Mouse (Mus musculus) C2C12 (cell line): ENCODE measurements around the gene Tspan9. TPM values are rescaled to one million over a fixed set of nuclear protein-coding genes. Genes with fewer than 3 reads are reported as not detected.

ENCODE experiments used
- H3K27me3 ChIP-seq: one replicate; pipeline ENCODE4 v1.6.1; 2011; ENCODE audit not compliant: control insufficient read depth, insufficient read depth, insufficient read length
- H3K36me3 ChIP-seq: one replicate; pipeline ENCODE4 v1.6.1; 2011; ENCODE audit not compliant: control insufficient read depth, insufficient read depth
- H3K4me3 ChIP-seq: one replicate; pipeline ENCODE4 v1.5.1; 2011; ENCODE audit warnings: mild to moderate bottlenecking, control low read depth; ENCODE audit not compliant: poor library complexity, insufficient read depth, severe bottlenecking
- H3K79me2 ChIP-seq: one replicate; pipeline ENCODE4 v1.6.1; 2011; ENCODE audit not compliant: control insufficient read depth, insufficient read depth
- H3K79me3 ChIP-seq: one replicate; pipeline ENCODE4 v1.6.1; 2011; ENCODE audit warnings: low read depth, control low read depth
- H3ac ChIP-seq: one replicate; pipeline ENCODE3; 2011; ENCODE audit warnings: low read depth; ENCODE audit not compliant: control insufficient read depth, insufficient read length
- CEBPB ChIP-seq: IDR thresholded peaks from one replicate; pipeline ENCODE4 v1.6.1; 2011; ENCODE audit warnings: low read depth, mild to moderate bottlenecking, control low read depth, moderate library complexity
- CTCF ChIP-seq: IDR thresholded peaks from one replicate; pipeline ENCODE4 v1.5.1; 2011; ENCODE audit not compliant: control insufficient read depth, insufficient read depth, insufficient read length
- FOSL1 ChIP-seq: IDR thresholded peaks from one replicate; pipeline ENCODE4 v1.8.0; 2011; ENCODE audit warnings: mild to moderate bottlenecking, low read length; ENCODE audit not compliant: poor library complexity, insufficient read depth, severe bottlenecking
- MAX ChIP-seq: IDR thresholded peaks from one replicate; pipeline ENCODE4 v1.6.1; 2011; ENCODE audit warnings: mild to moderate bottlenecking, control low read depth
- MYOD1 ChIP-seq: IDR thresholded peaks from one replicate; pipeline ENCODE4 v1.6.1; 2011; ENCODE audit warnings: low read depth; ENCODE audit not compliant: control insufficient read depth, insufficient read length
- MYOG ChIP-seq: IDR thresholded peaks from one replicate; pipeline ENCODE4 v1.6.1; 2011; ENCODE audit not compliant: control insufficient read depth, insufficient read length; ENCODE audit errors: extremely low read depth
- USF1 ChIP-seq: IDR thresholded peaks from one replicate; pipeline ENCODE4 v1.6.1; 2011; ENCODE audit warnings: low read depth, mild to moderate bottlenecking, control low read depth, moderate library complexity
- polyA plus RNA-seq: library from polyadenylated mRNA; unstranded; fragments of >200 nt; fragmentation: generic; extraction: Trizol; gene quantifications from one replicate; pipeline ENCODE4 v1.2.1, GENCODE M21; 2012; ENCODE audit warnings: missing spikeins

The Tspan9 gene
- polyA plus RNA-seq, 1 experiment = 57.6 TPM

- Histone ChIP-seq H3ac (no peak overlapping the region), H3K27me3 (no peaks in the 10 kb centered on the region), H3K4me3 (no peak overlapping the region), H3K36me3 (no peaks in the 10 kb centered on the region), H3K79me3 (no peaks in the 10 kb centered on the region), H3K79me2 (no peaks in the 10 kb centered on the region)
- TF ChIP-seq MYOD1 = no peak
- no peak for TF ChIP-seq MYOG
- no peak for TF ChIP-seq MAX
- TF ChIP-seq CEBPB = no peak
- peak; percentile 90 for TF ChIP-seq CTCF
- TF ChIP-seq USF1 = no peak
Observed at GRCm38 (mm10) chr6:127970120-127970519, 173.3 kb downstream of the Tspan9 start.

GRCm38 (mm10) chr6:127969709-127970108 is 173.7 kb downstream of the Tspan9 start:
- Histone ChIP-seq H3K27me3 (no peaks in the 10 kb centered on the region), H3K79me2 (no peaks in the 10 kb centered on the region), H3ac (no peak overlapping the region), H3K36me3 (no peaks in the 10 kb centered on the region), H3K4me3 (no peak overlapping the region), H3K79me3 (no peaks in the 10 kb centered on the region)
- TF ChIP-seq MYOG = no peak
- TF ChIP-seq USF1 = no peak
- TF ChIP-seq MYOD1 = peak; percentile 97

- H3K79me2 ChIP-seq = no peaks in the 10 kb centered on the region
- no peaks in the 10 kb centered on the region for H3K36me3 ChIP-seq
- no peaks in the 10 kb centered on the region for H3K27me3 ChIP-seq
- no peak for TF ChIP-seq MYOD1
- TF ChIP-seq CTCF = peak; percentile 55
- no peak for TF ChIP-seq MAX
- TF ChIP-seq MYOG = no peak
- TF ChIP-seq FOSL1 = no peak
- H3K4me3 ChIP-seq = no peak overlapping the region
- no peak overlapping the region for H3ac ChIP-seq
- no peaks in the 10 kb centered on the region for H3K79me3 ChIP-seq
Observed at GRCm38 (mm10) chr6:127965497-127965896, 177.9 kb downstream of the Tspan9 start.

- TF ChIP-seq MYOD1 (no peak), MYOG (no peak), FOSL1 (no peak), USF1 (no peak), MAX (no peak), CEBPB (no peak)
- Histone ChIP-seq H3K4me3 (no peak overlapping the region), H3K79me2 (no peaks in the 10 kb centered on the region), H3K27me3 (no peaks in the 10 kb centered on the region), H3K79me3 (no peaks in the 10 kb centered on the region), H3K36me3 (no peaks in the 10 kb centered on the region), H3ac (no peak overlapping the region)
Observed at GRCm38 (mm10) chr6:127960203-127960602, 183.2 kb downstream of the Tspan9 start.

- H3K4me3 ChIP-seq = no peak overlapping the region
- no peaks in the 10 kb centered on the region for H3K36me3 ChIP-seq
- no peak for TF ChIP-seq MAX
- no peak for TF ChIP-seq FOSL1
- no peak for TF ChIP-seq CTCF
- no peak for TF ChIP-seq MYOG
- TF ChIP-seq USF1 = no peak
- no peak for TF ChIP-seq MYOD1
- no peak for TF ChIP-seq CEBPB
- no peak overlapping the region for H3ac ChIP-seq
- no peaks in the 10 kb centered on the region for H3K79me2 ChIP-seq
- H3K79me3 ChIP-seq = no peaks in the 10 kb centered on the region
- H3K27me3 ChIP-seq = peaks cover 10% of the 10 kb centered on the region
Observed at GRCm38 (mm10) chr6:127956172-127956571, 187.2 kb downstream of the Tspan9 start.

- Histone ChIP-seq H3K27me3 (peaks cover 41% of the 10 kb centered on the region), H3ac (no peak overlapping the region), H3K79me3 (no peaks in the 10 kb centered on the region), H3K4me3 (no peak overlapping the region), H3K79me2 (no peaks in the 10 kb centered on the region), H3K36me3 (no peaks in the 10 kb centered on the region)
- no peak for TF ChIP-seq CEBPB
- no peak for TF ChIP-seq MAX
- no peak for TF ChIP-seq USF1
- TF ChIP-seq MYOG = no peak
- TF ChIP-seq FOSL1 = no peak
- TF ChIP-seq MYOD1 = no peak
- no peak for TF ChIP-seq CTCF
Observed at GRCm38 (mm10) chr6:127953071-127953470, 190.3 kb downstream of the Tspan9 start.
